Mouse (Mus musculus) E14TG2a.4 (cell line): ENCODE measurements at regions not wholly inside any gene's neighbourhood (a gene's known extent, or its start where the extent isn't known, plus 50 kb on each side); places are given as distances from the start of the nearest gene placed in this dataset.

ENCODE experiments used
- CTCF ChIP-seq: conservative IDR thresholded peaks from 2 replicates; pipeline ENCODE4 v1.5.1; 2014; ENCODE audit warnings: low read length
- NANOG ChIP-seq: IDR thresholded peaks from 2 replicates; pipeline ENCODE4 v1.6.1; 2014; ENCODE audit warnings: borderline replicate concordance, low read length, mixed read lengths
- POU5F1 ChIP-seq: IDR thresholded peaks from 2 replicates; pipeline ENCODE4 v1.6.1; 2014; ENCODE audit warnings: low read length, borderline replicate concordance

- no peak for TF ChIP-seq CTCF
- no peak for TF ChIP-seq NANOG
- TF ChIP-seq POU5F1: no peak
Observed at GRCm38 (mm10) chr10:74854991-74855664, 111.8 kb upstream of the Gnaz start.
